Mouse (Mus musculus) T-cell, adult 2 months (primary cell): Measurements from ENCODE around the gene Slc24a2.

ENCODE experiments used
- DNase-seq: peaks from one replicate; pipeline ENCODE4 v3.0.0; 2022; ENCODE audit warnings: low spot score

Gene Slc24a2

GRCm38 (mm10) chr4:87115726-87116125 lies 114.6 kb downstream of the Slc24a2 start:
- DNase-seq = no peak

- no peak for DNase-seq
Observed at GRCm38 (mm10) chr4:87109331-87110059, 120.8 kb downstream of the Slc24a2 start.

- no peak for DNase-seq
Observed at GRCm38 (mm10) chr4:87100936-87101335, 129.3 kb downstream of the Slc24a2 start.

- no peak for DNase-seq
Observed at GRCm38 (mm10) chr4:87096186-87096585, 134.1 kb downstream of the Slc24a2 start.

GRCm38 (mm10) chr4:87093612-87094011 lies 136.7 kb downstream of the Slc24a2 start:
- DNase-seq = no peak

- DNase-seq = no peak
Observed at GRCm38 (mm10) chr4:87090841-87091240, 139.4 kb downstream of the Slc24a2 start.

GRCm38 (mm10) chr4:87088713-87089112 lies 141.6 kb downstream of the Slc24a2 start:
- no peak for DNase-seq

GRCm38 (mm10) chr4:87087597-87087996 lies 142.7 kb downstream of the Slc24a2 start:
- no peak for DNase-seq

GRCm38 (mm10) chr4:87086933-87087577 lies 143.2 kb downstream of the Slc24a2 start:
- DNase-seq = no peak

GRCm38 (mm10) chr4:87081321-87081720 lies 149.0 kb downstream of the Slc24a2 start:
- no peak for DNase-seq

- DNase-seq = no peak
Observed at GRCm38 (mm10) chr4:87079305-87079704, 151.0 kb downstream of the Slc24a2 start.

- no peak for DNase-seq
Observed at GRCm38 (mm10) chr4:87078726-87079125, 151.6 kb downstream of the Slc24a2 start.

- DNase-seq = no peak
Observed at GRCm38 (mm10) chr4:87075761-87076160, 154.5 kb downstream of the Slc24a2 start.

- DNase-seq = no peak
Observed at GRCm38 (mm10) chr4:87068121-87068520, 162.2 kb downstream of the Slc24a2 start.

GRCm38 (mm10) chr4:87065227-87065626 lies 165.1 kb downstream of the Slc24a2 start:
- no peak for DNase-seq

GRCm38 (mm10) chr4:87064561-87064960 lies 165.7 kb downstream of the Slc24a2 start:
- no peak for DNase-seq

GRCm38 (mm10) chr4:87062771-87063253 lies 167.5 kb downstream of the Slc24a2 start:
- DNase-seq = no peak

GRCm38 (mm10) chr4:87061696-87062095 lies 168.6 kb downstream of the Slc24a2 start:
- no peak for DNase-seq

GRCm38 (mm10) chr4:87057572-87057971 lies 172.7 kb downstream of the Slc24a2 start:
- DNase-seq = no peak

- no peak for DNase-seq
Observed at GRCm38 (mm10) chr4:87055768-87056167, 174.5 kb downstream of the Slc24a2 start.

GRCm38 (mm10) chr4:87052881-87053280 lies 177.4 kb downstream of the Slc24a2 start:
- no peak for DNase-seq

- no peak for DNase-seq
Observed at GRCm38 (mm10) chr4:87049061-87049460, 181.2 kb downstream of the Slc24a2 start.

- DNase-seq = no peak
Observed at GRCm38 (mm10) chr4:87047131-87047530, 183.1 kb downstream of the Slc24a2 start.
